Mouse (Mus musculus): ENCODE measurements at regions not wholly inside any gene's neighbourhood (a gene's known extent, or its start where the extent isn't known, plus 50 kb on each side); places are given as distances from the start of the nearest gene placed in this dataset.

GRCm38 (mm10) chr13:102122341-102122740 is 354.3 kb upstream of the Pik3r1 start:
- Histone ChIP-seq H3K4me2 (no peak overlapping the region), H3K27me3 (replicated peaks) (no peaks in the 10 kb centered on the region)
- ATAC-seq, result no peak

GRCm38 (mm10) chr13:102127933-102128430 is 360.0 kb upstream of the Pik3r1 start:
- Histone ChIP-seq H3K4me2 (no peak overlapping the region), H3K9ac (no peak overlapping the region), H3K27ac (no peak overlapping the region), H3K4me3 (no peak overlapping the region), H3K4me1 (no peaks in the 10 kb centered on the region), H3K9me3 (replicated peaks) (no peaks in the 10 kb centered on the region), H3K27me3 (replicated peaks) (no peaks in the 10 kb centered on the region), H3K36me3 (no peaks in the 10 kb centered on the region)
- no peak for ATAC-seq
- WGBS (ENCODE audit: insufficient replicate concordance), result 50% methylated on average over 4 of the region's 4 CpGs

More at GRCm38 (mm10) chr13:102122341-102122740, 354.3 kb upstream of the Pik3r1 start:
- H3K4me3 ChIP-seq, result no peak overlapping the region
- 68% methylated on average over 6 of the region's 6 CpGs for WGBS (ENCODE audit: insufficient replicate concordance)
- H3K27ac ChIP-seq, result no peak overlapping the region
- H3K36me3 ChIP-seq, result no peaks in the 10 kb centered on the region
- H3K4me1 ChIP-seq, result no peaks in the 10 kb centered on the region
- H3K9ac ChIP-seq, result no peak overlapping the region
- H3K9me3 ChIP-seq (replicated peaks), result no peaks in the 10 kb centered on the region

- Histone ChIP-seq H3K27me3 (replicated peaks) (no peaks in the 10 kb centered on the region), H3K4me1 (no peaks in the 10 kb centered on the region), H3K9me3 (replicated peaks) (no peaks in the 10 kb centered on the region), H3K27ac (no peak overlapping the region), H3K36me3 (no peaks in the 10 kb centered on the region), H3K4me2 (no peak overlapping the region), H3K4me3 (no peak overlapping the region), H3K9ac (no peak overlapping the region)
- WGBS (ENCODE audit: insufficient replicate concordance), result 78% methylated on average over 2 of the region's 2 CpGs
- no peak for ATAC-seq
Measured at GRCm38 (mm10) chr13:102131459-102131858, 363.4 kb upstream of the Pik3r1 start.

GRCm38 (mm10) chr13:102132154-102132553 is 364.1 kb upstream of the Pik3r1 start:
- no peak overlapping the region for H3K27ac ChIP-seq
- no peaks in the 10 kb centered on the region for H3K36me3 ChIP-seq
- H3K4me2 ChIP-seq, result no peak overlapping the region
- H3K9me3 ChIP-seq (replicated peaks), result no peaks in the 10 kb centered on the region
- ATAC-seq, result no peak
- WGBS (ENCODE audit: insufficient replicate concordance), result 72% methylated on average over 5 of the region's 5 CpGs
- no peaks in the 10 kb centered on the region for H3K4me1 ChIP-seq
- H3K27me3 ChIP-seq (replicated peaks), result no peaks in the 10 kb centered on the region
- H3K9ac ChIP-seq, result no peak overlapping the region
- H3K4me3 ChIP-seq, result no peak overlapping the region

- ATAC-seq, result no peak
- H3K27me3 ChIP-seq (replicated peaks), result no peaks in the 10 kb centered on the region
- no peak overlapping the region for H3K9ac ChIP-seq
- H3K4me1 ChIP-seq, result no peaks in the 10 kb centered on the region
- H3K4me3 ChIP-seq, result no peak overlapping the region
- 57% methylated on average over 2 of the region's 2 CpGs for WGBS (ENCODE audit: insufficient replicate concordance)
- no peaks in the 10 kb centered on the region for H3K9me3 ChIP-seq (replicated peaks)
- H3K4me2 ChIP-seq, result no peak overlapping the region
- no peak overlapping the region for H3K27ac ChIP-seq
- no peaks in the 10 kb centered on the region for H3K36me3 ChIP-seq
Measured at GRCm38 (mm10) chr13:102132696-102133095, 364.7 kb upstream of the Pik3r1 start.

GRCm38 (mm10) chr13:102135210-102135609 is 367.2 kb upstream of the Pik3r1 start:
- Histone ChIP-seq H3K4me3 (no peak overlapping the region), H3K36me3 (no peaks in the 10 kb centered on the region), H3K4me2 (no peak overlapping the region), H3K9ac (no peak overlapping the region), H3K4me1 (no peaks in the 10 kb centered on the region), H3K27me3 (replicated peaks) (no peaks in the 10 kb centered on the region), H3K27ac (no peak overlapping the region), H3K9me3 (replicated peaks) (no peaks in the 10 kb centered on the region)
- ATAC-seq, result no peak

- H3K4me1 ChIP-seq, result no peaks in the 10 kb centered on the region
- H3K9ac ChIP-seq, result no peak overlapping the region
- no peaks in the 10 kb centered on the region for H3K36me3 ChIP-seq
- no peak overlapping the region for H3K4me2 ChIP-seq
- WGBS (ENCODE audit: insufficient replicate concordance), result 79% methylated on average over 7 of the region's 7 CpGs
- no peaks in the 10 kb centered on the region for H3K9me3 ChIP-seq (replicated peaks)
- H3K4me3 ChIP-seq, result no peak overlapping the region
- no peak overlapping the region for H3K27ac ChIP-seq
- H3K27me3 ChIP-seq (replicated peaks), result no peaks in the 10 kb centered on the region
- no peak for ATAC-seq
Measured at GRCm38 (mm10) chr13:102142986-102143385, 375.0 kb upstream of the Pik3r1 start.

GRCm38 (mm10) chr13:102143848-102144247 is 375.8 kb upstream of the Pik3r1 start:
- H3K9ac ChIP-seq, result no peak overlapping the region
- H3K4me1 ChIP-seq, result no peaks in the 10 kb centered on the region
- WGBS (ENCODE audit: insufficient replicate concordance), result 43% methylated on average over 2 of the region's 2 CpGs
- H3K27me3 ChIP-seq (replicated peaks), result no peaks in the 10 kb centered on the region
- H3K36me3 ChIP-seq, result no peaks in the 10 kb centered on the region
- no peak overlapping the region for H3K27ac ChIP-seq
- H3K4me3 ChIP-seq, result no peak overlapping the region
- H3K4me2 ChIP-seq, result no peak overlapping the region
- no peaks in the 10 kb centered on the region for H3K9me3 ChIP-seq (replicated peaks)
- no peak for ATAC-seq

- ATAC-seq, result no peak
- Histone ChIP-seq H3K4me2 (no peak overlapping the region), H3K27me3 (replicated peaks) (no peaks in the 10 kb centered on the region), H3K9ac (no peak overlapping the region), H3K27ac (no peak overlapping the region), H3K4me1 (no peaks in the 10 kb centered on the region), H3K36me3 (no peaks in the 10 kb centered on the region), H3K4me3 (no peak overlapping the region), H3K9me3 (replicated peaks) (no peaks in the 10 kb centered on the region)
- WGBS (ENCODE audit: insufficient replicate concordance), result 72% methylated on average over 2 of the region's 2 CpGs
Measured at GRCm38 (mm10) chr13:102148039-102148438, 380.0 kb upstream of the Pik3r1 start.

- Histone ChIP-seq H3K27ac (no peak overlapping the region), H3K4me2 (no peak overlapping the region), H3K36me3 (no peaks in the 10 kb centered on the region), H3K4me3 (no peak overlapping the region), H3K27me3 (replicated peaks) (no peaks in the 10 kb centered on the region), H3K9me3 (replicated peaks) (no peaks in the 10 kb centered on the region), H3K4me1 (no peaks in the 10 kb centered on the region), H3K9ac (no peak overlapping the region)
- WGBS (ENCODE audit: insufficient replicate concordance), result 40% methylated on average over 5 of the region's 5 CpGs
- no peak for ATAC-seq
Measured at GRCm38 (mm10) chr13:102153785-102154608, 386.0 kb upstream of the Pik3r1 start.

- ATAC-seq, result no peak
- WGBS (ENCODE audit: insufficient replicate concordance), result 68% methylated on average over 2 of the region's 2 CpGs
- Histone ChIP-seq H3K9ac (no peak overlapping the region), H3K4me3 (no peak overlapping the region), H3K27ac (no peak overlapping the region), H3K4me2 (no peak overlapping the region), H3K27me3 (replicated peaks) (no peaks in the 10 kb centered on the region), H3K9me3 (replicated peaks) (no peaks in the 10 kb centered on the region), H3K4me1 (no peaks in the 10 kb centered on the region), H3K36me3 (no peaks in the 10 kb centered on the region)
Measured at GRCm38 (mm10) chr13:102154609-102154899, 386.5 kb upstream of the Pik3r1 start.

GRCm38 (mm10) chr13:102157369-102158130 is 389.5 kb upstream of the Pik3r1 start:
- Histone ChIP-seq H3K4me2 (no peak overlapping the region), H3K9me3 (replicated peaks) (no peaks in the 10 kb centered on the region), H3K27me3 (replicated peaks) (no peaks in the 10 kb centered on the region), H3K27ac (no peak overlapping the region), H3K4me1 (no peaks in the 10 kb centered on the region), H3K4me3 (no peak overlapping the region), H3K36me3 (no peaks in the 10 kb centered on the region), H3K9ac (no peak overlapping the region)
- 63% methylated on average over 6 of the region's 6 CpGs for WGBS (ENCODE audit: insufficient replicate concordance)
- no peak for ATAC-seq

Measured in liver, embryonic 12.5 days (tissue).